Mouse (Mus musculus): ENCODE measurements around the gene Hint1. TPM values are rescaled to one million over a fixed set of nuclear protein-coding genes. Genes with fewer than 3 reads are reported as not detected.
"Not testable (repeated sequence)": the region's sequence is repeated elsewhere in the genome, so short reads cannot be mapped to it uniquely, and the experiment has no call there.

Hint1 gene
- 100 to 1,000 TPM; 601 to 656 TPM for polyA plus RNA-seq (2017; shearing (Covaris generic))

DNA sequence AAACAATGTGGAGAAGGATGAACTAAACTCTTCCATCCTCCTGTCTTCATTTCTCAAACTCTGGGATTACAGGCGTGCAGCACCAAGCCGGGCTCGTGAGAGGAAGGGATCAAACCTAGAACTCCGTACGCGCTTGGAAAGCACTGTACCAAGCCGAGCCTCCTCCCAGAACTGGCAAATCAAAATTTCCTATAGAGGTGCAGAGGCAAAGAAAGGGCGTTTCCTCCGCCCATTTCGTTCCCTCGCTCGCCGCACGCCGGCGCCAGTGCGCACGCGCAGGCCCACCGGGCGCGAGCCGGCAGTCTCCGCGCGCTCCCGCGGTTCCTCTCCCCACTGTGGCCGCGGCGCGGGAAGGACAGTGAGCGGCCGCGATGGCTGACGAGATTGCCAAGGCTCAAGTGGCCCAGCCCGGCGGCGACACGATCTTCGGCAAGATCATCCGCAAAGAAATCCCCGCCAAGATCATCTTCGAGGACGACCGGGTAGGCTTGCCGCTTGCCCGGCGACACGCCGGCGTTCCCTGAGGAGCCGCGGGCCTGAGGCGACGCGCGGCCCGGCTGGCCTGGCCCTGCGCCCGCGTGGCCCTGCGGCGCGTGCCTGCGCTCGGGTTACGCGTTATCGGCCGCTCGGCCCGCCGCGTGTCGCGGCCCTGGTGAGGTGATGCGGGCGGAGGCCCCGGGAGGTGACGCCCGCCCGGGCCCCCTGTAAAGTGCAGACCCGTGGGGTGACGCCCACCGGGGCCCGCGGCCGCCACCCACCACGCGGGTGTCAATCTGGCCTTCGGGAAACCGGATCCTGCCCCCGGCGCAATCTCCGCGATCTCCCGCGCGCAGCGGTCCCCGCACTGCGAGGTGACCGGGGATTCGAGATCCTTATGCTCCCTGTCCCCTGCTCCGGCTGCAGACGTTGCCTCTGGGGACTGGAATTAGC, at the start of gene Hint1:
TSS of gene Hint1 (plus strand) at position 265 of the 930 bp plus-strand sequence.
- peak; percentile 77 for ATAC-seq

DNA sequence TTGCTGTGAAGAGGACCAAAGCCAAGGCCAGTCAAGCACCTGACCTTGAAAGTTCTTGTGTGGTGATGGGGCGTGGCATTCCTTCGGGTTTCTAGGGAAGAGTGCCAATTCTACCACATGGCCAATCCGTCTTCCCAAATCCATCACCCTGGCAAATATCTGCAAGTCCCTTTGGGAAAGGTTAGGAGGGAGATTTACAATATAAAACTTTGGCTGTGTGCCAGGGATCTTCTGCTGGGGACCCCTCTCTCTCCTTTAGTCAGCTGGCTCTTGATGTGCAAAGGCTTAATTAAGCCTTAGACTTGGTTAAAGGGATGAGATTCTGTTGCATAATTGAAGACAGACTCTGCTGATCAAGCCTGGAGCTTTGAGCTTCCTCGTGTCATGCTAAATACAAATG, 48.7 kb upstream of the Hint1 start:
- ATAC-seq: no peak

DNA sequence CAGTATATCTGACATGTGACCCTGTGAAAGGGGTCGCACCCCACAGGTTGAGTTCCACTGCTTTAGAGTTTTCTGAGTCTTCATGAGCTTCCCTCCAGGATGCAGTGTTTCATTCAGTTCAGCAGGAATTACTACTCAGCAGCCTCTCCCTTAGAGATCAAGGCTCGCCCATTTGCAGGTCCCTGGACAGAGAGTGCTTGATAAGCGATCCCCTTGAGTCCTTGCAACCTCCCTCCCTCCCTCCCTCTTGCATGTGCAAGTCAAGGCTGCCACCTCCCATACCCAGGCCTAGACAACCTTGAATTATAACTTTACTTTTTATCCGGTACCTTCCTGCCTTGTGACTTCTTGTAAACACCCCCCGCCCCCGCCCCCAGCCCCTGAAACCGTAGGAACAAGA, 46.7 kb upstream of the Hint1 start:
- ATAC-seq: no peak

DNA sequence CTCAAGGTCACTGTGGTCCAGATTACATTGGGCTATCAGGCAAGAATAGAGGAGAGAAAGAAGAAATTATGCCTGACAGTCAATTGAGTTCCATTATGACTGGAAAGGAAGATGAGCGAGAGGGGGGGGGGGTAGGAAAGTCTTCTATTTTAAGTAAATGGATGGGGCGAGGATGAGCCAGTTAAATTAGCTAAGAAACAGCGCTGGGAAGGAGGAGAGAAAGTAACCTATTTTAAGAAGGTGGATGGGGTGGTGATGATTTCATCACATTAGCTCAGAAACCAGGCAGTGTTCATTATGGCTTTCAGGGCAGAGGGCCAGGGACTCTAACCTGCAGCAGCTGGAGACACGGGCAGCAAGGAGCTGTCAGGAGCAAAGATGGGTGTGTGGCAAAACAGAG, 42.7 kb upstream of the Hint1 start:
- ATAC-seq: no peak

DNA sequence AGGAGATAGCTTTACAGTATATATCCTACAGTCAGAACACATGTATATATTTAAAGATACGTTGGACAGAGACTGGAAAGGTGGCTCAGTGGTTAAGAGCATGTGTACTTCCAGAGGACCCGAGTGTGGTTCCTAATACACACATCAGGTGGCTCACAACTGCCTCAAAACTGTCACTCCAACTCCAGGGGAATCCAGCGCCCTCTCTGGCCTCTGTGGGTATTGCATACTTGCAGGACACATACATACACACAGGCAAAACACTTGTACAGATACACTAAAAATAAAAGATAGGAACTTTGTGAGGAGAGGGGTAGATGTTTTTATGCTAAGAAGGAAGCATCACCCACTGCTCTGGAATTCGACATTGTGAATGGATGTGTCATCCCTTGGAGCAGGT, 40.4 kb upstream of the Hint1 start:
- no peak for ATAC-seq

DNA sequence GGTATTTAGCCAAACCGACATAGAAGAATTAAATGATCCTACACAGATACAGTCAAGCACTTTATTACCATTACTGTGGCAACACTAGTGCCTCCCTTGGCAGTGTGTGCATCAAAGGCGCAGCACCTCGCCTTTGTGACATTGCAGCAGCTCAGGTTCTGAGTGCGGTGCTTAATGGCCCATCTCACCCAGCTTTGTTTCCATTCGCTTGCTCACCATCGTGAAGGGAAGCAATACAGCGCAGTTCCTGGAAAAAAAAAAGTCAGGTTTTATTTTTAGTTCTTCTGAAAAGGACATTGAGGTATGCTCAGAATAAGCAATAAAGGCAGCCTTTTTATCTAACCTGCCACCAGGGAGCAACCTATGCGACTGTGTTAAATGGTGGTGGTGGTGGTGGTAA, 39.4 kb upstream of the Hint1 start:
- no peak for ATAC-seq

DNA sequence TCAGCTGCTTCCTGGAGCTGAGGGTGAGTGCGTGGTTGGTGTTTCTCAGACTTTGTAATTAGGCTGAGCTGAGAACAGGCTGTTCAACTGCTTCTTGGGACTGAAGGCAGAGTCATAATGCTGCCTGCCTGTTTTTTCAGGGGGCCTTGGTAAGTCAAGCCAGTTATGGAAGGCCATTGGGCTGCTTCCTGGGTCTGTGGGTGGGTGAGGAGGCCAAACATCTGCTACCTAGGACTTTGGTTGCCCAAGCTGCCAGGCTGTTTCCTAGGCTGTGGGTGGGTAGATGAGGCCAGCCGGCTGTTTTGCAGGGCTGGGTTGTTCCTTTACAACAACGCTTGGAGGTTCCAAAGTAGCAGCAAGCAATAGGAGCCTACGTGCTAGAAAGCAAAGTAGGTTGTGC, 32.4 kb upstream of the Hint1 start:
- ATAC-seq: no peak

DNA sequence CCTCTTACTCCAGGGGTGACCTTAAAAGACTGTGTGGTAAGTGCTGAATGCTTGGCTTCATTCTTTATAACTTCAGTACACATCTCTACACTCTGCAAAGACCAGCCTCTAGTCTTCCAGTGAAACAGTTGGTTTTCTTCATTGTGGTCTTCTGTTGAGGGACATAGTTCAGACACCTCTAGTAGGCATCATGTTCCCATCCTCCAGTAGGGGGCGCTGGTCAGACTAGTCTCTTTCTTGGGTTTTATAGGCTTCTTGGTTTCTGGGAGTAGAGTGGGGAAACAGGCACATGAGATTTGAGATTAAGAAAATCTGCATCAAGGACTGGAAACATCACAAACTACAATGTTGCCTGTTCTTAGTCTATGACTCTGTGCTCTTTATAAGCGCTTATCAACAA, 31.6 kb upstream of the Hint1 start:
- ATAC-seq: no peak

DNA sequence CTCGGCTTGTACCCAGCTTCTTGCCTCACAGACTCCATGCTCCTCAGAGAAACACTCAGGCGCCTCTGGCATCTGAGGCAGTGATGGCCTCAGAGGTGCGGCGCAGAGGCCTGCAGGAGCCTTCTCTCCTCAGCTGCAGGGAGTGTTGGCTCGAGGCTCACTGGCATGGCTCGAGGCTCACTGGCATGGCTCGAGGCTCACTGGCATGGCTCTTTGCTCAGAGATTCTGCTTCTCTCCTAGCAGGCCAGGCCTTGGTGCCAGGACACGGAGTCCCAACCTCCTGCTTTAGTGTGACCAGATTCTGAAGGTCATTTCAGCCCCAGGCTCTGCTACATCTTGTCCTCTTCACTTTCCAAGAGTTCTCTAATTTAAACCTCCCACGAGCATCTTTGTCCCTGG, 30.1 kb upstream of the Hint1 start:
- ATAC-seq: no peak

DNA sequence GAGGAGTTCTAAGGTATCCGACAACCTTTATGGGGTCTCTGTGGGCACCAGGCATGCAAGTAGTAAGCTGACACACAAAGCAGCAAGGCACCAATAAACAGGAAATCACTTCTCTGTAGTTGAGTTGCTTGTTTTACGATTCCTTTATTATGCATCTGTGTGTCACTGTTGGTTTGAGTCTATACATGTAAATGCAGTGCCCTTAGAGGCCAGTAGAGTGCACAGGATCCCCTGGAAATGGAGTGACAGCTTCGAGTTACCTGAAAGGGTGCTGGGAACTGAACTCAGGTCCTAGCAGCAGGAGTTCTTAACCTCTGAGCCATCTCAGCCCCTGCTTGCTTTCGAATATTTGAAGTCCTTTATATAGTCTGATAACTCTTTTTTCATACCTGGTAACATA, 26.5 kb upstream of the Hint1 start:
- ATAC-seq: no peak

DNA sequence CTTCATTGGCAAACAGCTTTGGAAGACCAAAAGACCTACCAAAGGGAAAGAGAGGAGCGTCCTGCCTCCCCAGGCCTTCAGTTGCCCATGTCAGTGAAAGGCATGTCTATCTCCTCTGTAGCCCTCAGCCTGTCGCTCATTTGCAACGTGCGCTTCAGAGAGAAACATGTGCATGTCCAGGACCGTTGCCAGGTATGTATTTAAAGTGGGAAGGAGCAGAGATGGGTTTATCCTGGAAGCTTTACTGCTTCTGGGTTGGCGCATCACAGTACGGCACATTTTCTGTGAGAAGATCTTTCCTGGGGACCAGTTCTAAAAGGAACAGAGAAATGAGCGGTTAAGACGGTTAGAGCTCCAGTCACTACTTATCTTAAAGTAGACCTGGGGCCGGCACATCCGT, 25.3 kb upstream of the Hint1 start:
- ATAC-seq: no peak

DNA sequence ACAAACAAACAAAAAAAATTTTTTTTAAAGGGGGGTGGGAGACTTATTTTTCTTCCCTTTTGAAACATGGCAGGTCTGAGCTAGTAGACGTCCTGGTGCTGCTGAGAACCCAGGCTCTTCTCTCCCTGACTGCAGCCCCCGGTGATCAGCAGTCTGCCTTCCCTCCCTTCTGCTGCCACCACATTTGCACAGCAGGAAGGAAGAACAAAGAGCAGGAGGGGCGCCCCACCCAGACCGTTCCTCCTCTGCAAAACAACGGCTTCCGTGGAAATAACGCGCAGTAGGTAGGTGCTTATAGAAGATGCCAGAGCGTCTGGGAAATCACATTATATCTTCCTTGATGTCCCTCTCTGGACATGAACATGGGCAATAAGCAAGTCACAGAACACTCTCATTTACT, 21.8 kb upstream of the Hint1 start:
- ATAC-seq: peak; percentile 94

DNA sequence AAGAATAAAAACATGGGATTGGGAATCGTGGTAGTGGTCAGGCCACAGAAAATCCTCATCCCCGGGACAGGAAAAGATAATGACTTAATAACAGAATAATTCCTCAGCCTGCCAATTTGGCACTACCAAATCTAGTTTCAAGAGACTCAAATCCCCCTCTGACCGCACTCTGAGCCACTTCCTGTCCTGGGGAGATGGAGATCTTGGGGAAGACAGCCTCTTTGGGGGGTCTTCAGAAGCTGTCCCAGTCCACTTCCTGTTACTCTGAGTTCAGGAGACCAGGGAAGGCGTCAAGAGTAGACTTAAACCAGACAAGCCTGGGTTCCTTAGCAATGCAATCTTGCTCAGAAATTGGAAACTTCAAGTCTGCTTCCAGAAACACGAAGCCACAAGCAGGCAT, 21.2 kb upstream of the Hint1 start:
- ATAC-seq: peak; percentile 16

DNA sequence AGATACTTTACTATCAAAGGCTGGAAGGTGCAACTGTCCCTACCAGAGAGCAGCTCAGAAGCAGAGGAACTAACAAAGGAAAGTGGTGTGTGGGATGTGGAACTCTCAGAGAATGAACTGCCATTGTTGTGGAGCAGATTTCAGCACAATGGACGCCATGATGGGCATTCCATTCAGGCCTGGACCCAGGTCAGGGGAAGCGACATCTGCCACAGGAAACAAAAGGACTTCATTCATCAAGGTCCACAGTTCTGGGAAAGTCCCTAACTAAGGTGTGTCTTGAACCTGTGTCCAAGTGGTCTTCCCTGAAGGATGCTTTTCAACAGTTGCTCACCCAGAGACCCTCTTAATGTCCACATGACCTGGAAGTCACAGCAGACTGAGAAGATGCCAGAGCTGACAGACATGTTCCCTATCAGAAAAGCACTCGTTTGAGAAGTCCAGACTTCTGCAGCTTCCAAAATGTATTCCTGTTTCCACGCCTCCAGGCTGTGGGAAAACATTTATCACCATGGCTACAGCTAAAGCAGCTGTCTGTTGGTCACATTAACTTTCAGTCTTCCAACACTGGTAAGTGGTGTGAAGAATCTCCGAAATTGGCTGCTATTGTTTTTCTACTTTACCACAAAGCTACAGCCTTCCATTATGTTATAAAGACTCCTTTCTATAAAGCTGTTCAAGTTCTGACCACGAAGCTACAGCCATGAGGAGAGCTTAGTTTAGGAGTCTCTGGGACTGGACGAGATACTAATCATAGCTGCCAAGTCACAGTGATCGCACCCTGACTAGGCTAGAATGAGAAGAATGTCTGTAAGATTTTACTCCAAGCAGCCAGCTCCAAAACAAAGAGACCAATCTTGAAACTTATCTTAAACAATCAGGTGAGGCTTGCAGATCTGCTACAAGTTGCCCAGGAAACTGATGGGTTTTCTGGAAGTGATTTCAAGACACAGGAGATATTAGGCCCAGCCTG, 20.4 kb upstream of the Hint1 start:
- ATAC-seq: no peak

DNA sequence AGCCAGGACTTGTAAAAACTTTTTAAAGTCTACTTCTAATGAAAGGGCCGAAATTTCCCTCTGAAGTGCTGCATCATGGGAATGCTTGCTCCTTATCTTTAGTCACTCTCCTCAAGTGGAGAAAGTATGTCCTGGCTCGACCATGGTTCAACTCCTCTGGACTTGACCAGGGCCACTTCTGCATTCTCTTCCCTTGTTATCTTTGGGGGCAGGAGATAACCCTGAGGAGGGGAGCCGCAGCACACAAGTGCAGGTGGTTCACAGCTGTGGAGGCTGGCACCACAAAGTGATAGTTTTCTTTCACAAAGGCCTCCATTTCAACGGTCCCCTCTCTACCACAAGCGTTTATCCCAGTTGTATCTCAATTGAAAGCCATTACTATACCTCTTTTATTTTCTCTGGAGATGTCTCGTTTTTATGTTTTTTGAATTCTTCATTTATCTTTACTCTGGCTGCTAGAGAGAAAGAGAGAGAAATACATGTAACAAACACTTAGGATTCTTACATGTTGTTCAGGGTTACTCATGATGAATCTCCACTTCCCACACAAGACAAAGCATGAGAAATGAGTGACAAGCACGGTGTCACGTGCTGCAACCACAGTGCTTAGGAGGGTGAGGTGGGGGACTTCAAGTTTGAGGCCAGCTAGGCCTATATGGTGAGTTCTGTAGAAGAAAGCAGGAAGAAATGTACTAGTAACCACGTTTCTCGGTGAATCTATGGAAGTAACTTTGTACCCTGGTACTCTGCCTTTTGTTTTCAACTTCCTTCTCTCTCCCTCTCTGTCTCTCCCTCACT, 16.0 kb upstream of the Hint1 start:
- ATAC-seq: peak; percentile 52

DNA sequence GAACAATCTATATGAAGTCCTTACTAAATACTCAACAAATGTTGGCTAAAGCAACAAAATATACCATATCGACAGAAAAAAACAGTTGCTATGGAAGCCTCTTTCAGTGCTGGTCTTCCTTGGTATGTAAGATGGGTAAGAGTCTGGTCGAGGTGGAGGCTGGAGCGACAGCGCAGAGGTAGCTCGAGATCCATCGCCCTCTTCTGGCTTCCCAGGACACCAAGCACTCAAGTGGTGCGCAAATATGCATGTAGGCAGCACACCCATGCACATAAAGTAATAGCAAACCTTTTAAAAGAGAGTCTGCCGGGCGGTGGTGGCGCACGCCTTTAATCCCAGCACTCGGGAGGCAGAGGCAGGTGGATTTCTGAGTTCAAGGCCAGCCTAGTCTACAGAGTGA, 14.5 kb upstream of the Hint1 start:
- ATAC-seq: no peak

DNA sequence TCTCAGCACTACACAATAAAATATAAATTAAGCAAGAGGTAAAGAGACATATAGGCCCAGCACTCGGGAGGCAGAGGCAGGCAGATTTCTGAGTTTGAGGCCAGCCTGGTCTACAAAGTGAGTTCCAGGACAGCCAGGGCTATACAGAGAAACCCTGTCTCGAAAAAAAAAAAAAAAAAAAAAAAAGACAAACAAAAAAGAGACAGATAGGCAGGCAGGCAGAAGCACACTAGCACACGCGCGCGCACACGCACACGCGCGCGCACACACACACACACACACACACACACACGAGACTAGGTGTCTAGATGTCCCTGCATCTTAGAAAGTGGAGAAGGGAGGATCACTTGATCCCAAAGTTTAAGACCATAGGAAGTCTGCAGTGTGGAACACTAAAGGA, 7.3 kb upstream of the Hint1 start:
- ATAC-seq: not testable (repeated sequence)

DNA sequence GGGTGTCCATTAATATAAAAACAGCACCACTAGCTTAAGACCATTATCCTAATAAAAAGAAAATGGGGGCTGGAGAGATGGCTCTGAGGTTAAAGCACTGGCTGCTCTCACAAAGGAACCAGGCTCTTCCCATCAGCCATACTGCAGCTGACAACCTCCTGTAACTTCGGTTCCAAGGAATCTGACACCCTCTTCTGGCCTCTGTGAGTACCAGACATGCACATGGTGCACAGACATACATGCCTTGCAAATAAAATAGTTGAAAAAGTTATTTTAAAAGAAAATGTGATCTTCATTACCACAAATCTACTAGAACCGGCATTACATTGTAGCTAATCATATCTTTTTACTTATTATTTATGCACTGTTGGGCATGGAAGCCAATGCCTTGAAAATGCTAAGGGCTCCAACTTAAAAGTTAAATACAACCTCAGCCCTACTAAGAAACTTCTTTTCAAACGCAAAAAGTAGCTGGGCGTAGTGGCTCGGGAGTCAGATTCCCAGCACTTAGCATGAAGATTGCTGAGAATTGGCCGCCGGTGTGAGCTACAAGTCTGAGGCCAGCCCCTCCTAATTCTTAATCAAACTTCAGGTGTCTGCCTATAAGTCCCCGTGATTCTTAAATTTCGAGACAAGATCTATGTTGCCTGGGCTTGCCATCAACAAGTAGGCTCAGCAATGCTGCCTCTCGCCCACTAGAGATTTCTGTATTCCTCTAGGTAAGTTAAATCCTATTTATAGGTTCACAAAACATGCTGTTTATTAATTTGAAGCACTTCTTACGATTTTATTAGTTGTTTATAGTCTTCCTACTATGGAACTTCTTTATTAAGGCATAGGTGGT, 6.6 kb upstream of the Hint1 start:
- ATAC-seq: no peak

DNA sequence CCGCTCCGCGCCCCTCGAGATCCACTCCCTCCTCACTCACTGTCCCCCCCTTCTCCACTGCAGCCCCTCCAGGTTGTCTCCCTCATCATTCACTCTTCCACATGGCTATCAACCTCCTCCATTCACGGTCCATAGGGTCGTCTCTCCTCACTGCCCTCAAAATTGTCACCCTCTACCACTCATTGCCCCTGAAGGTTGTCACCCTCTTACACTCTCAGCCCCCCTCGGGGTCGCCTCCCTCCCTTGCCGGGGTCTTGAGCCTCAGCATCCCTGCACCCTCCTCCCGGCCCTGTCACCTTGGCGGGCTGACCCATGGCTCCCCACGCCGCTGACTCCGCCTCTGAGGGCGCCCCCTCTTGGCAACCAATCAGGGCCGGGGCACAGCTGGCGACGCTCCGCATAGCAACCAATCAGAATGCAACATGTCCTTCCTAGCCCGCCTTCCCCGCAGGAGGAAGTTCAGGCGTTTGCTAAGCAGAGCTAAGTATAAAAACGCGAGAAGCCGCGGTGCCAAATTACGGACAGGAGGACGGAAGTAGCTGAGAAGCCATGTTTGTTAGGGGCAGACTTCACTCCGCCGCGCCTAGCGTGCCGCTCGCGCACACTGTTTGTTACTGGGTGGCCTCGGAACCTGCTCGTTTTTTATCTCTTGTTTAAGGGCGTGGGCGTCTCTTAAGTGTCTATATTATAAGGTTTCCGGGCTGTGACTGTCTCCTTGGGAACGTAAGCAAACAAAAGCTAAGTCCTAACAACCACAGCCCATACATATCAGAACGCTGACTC, 5.7 kb upstream of the Hint1 start, which contains the start of gene Lyrm7:
TSS of gene Lyrm7 (minus strand) at position 661 of the 783 bp plus-strand sequence.
- peak; percentile 94 for ATAC-seq

Data from activated CD4-positive, CD25-positive, alpha-beta regulatory T cell, adult 4 months (primary cell).